Mouse (Mus musculus): ENCODE results near the gene Olfr1335. TPM values are rescaled to one million over a fixed set of nuclear protein-coding genes. Genes with fewer than 3 reads are reported as not detected.

The Olfr1335 gene
- not detected in 2 replicates for polyA plus RNA-seq (2012; rRNA removed)

GRCm38 (mm10) chr4:118809844-118810243 is at the start of gene Olfr1335:
Gene Olfr1335 (minus strand): TSS chr4:118809944.

GRCm38 (mm10) chr4:118836179-118836578 is 26.4 kb upstream of the Olfr1335 start, which contains the start of gene Olfr1333:
Gene Olfr1333 (minus strand): TSS chr4:118836279.

GRCm38 (mm10) chr4:118782486-118782885 is 27.3 kb downstream of the Olfr1335 start, which contains the start of gene Olfr1337:
Gene Olfr1337 (minus strand): TSS chr4:118782586.

Other genes with a start within 250 kb of the Olfr1335 start
- 0.26 and 0.44 TPM in 2 replicates for gene Cfap57, start 189.2 kb downstream of the Olfr1335 start, polyA plus RNA-seq (2012; rRNA removed)
- gene Ebna1bp2, start 189.1 kb downstream of the Olfr1335 start, polyA plus RNA-seq (2012; rRNA removed): 38.1 and 38.9 TPM in 2 replicates
- not detected in 2 replicates for gene Olfr62, start 151.0 kb downstream of the Olfr1335 start, polyA plus RNA-seq (2012; rRNA removed)
- not detected in 2 replicates for gene Olfr1342, start 117.2 kb downstream of the Olfr1335 start, polyA plus RNA-seq (2012; rRNA removed)
- gene Olfr1341, start 106.4 kb downstream of the Olfr1335 start, polyA plus RNA-seq (2012; rRNA removed): not detected in 2 replicates
- gene Olfr1340, start 89.8 kb downstream of the Olfr1335 start, polyA plus RNA-seq (2012; rRNA removed): not detected in 2 replicates
- gene Olfr1339, start 77.8 kb downstream of the Olfr1335 start, polyA plus RNA-seq (2012; rRNA removed): not detected in 2 replicates
- not detected in 2 replicates for gene Olfr1338, start 51.2 kb downstream of the Olfr1335 start, polyA plus RNA-seq (2012; rRNA removed)
- not detected in 2 replicates for gene Olfr1337, start 27.4 kb downstream of the Olfr1335 start, polyA plus RNA-seq (2012; rRNA removed)
- not detected in 2 replicates for gene Olfr1333, start 26.3 kb upstream of the Olfr1335 start, polyA plus RNA-seq (2012; rRNA removed)
- gene Olfr1331, start 54.7 kb upstream of the Olfr1335 start, polyA plus RNA-seq (2012; rRNA removed): not detected in 2 replicates
- not detected in 2 replicates for gene Olfr1330, start 78.7 kb upstream of the Olfr1335 start, polyA plus RNA-seq (2012; rRNA removed)
- not detected in 2 replicates for gene Olfr1329, start 107.5 kb upstream of the Olfr1335 start, polyA plus RNA-seq (2012; rRNA removed)
- gene Olfr1328, start 128.7 kb upstream of the Olfr1335 start, polyA plus RNA-seq (2012; rRNA removed): not detected in 2 replicates
- gene Lao1, start 151.6 kb upstream of the Olfr1335 start, polyA plus RNA-seq (2012; rRNA removed): not detected in 2 replicates